Mouse (Mus musculus) C2C12 (cell line): Measurements from ENCODE around the gene Cpox. TPM values are rescaled to one million over a fixed set of nuclear protein-coding genes. Genes with fewer than 3 reads are reported as not detected.

Experiments
- H3K27me3 ChIP-seq: one replicate; pipeline ENCODE4 v1.6.1; 2011; ENCODE audit not compliant: control insufficient read depth, insufficient read depth, insufficient read length
- H3K36me3 ChIP-seq: one replicate; pipeline ENCODE4 v1.6.1; 2011; ENCODE audit not compliant: control insufficient read depth, insufficient read depth
- H3K4me3 ChIP-seq: one replicate; pipeline ENCODE4 v1.5.1; 2011; ENCODE audit warnings: mild to moderate bottlenecking, control low read depth; ENCODE audit not compliant: poor library complexity, insufficient read depth, severe bottlenecking
- H3K79me2 ChIP-seq: one replicate; pipeline ENCODE4 v1.6.1; 2011; ENCODE audit not compliant: control insufficient read depth, insufficient read depth
- H3K79me3 ChIP-seq: one replicate; pipeline ENCODE4 v1.6.1; 2011; ENCODE audit warnings: low read depth, control low read depth
- H3ac ChIP-seq: one replicate; pipeline ENCODE3; 2011; ENCODE audit warnings: low read depth; ENCODE audit not compliant: control insufficient read depth, insufficient read length
- CEBPB ChIP-seq: IDR thresholded peaks from one replicate; pipeline ENCODE4 v1.6.1; 2011; ENCODE audit warnings: low read depth, mild to moderate bottlenecking, control low read depth, moderate library complexity
- CTCF ChIP-seq: IDR thresholded peaks from one replicate; pipeline ENCODE4 v1.5.1; 2011; ENCODE audit not compliant: control insufficient read depth, insufficient read depth, insufficient read length
- FOSL1 ChIP-seq: IDR thresholded peaks from one replicate; pipeline ENCODE4 v1.8.0; 2011; ENCODE audit warnings: mild to moderate bottlenecking, low read length; ENCODE audit not compliant: poor library complexity, insufficient read depth, severe bottlenecking
- MAX ChIP-seq: IDR thresholded peaks from one replicate; pipeline ENCODE4 v1.6.1; 2011; ENCODE audit warnings: mild to moderate bottlenecking, control low read depth
- MYOD1 ChIP-seq: IDR thresholded peaks from one replicate; pipeline ENCODE4 v1.6.1; 2011; ENCODE audit warnings: low read depth; ENCODE audit not compliant: control insufficient read depth, insufficient read length
- MYOG ChIP-seq: IDR thresholded peaks from one replicate; pipeline ENCODE4 v1.6.1; 2011; ENCODE audit not compliant: control insufficient read depth, insufficient read length; ENCODE audit errors: extremely low read depth
- USF1 ChIP-seq: IDR thresholded peaks from one replicate; pipeline ENCODE4 v1.6.1; 2011; ENCODE audit warnings: low read depth, mild to moderate bottlenecking, control low read depth, moderate library complexity
- polyA plus RNA-seq: library from polyadenylated mRNA; unstranded; fragments of >200 nt; fragmentation: generic; extraction: Trizol; gene quantifications from one replicate; pipeline ENCODE4 v1.2.1, GENCODE M21; 2012; ENCODE audit warnings: missing spikeins

Cpox gene
- polyA plus RNA-seq, 1 experiment = 9.8 TPM

GRCm38 (mm10) chr16:58727477-58728131, 57.5 kb downstream of the Cpox start, which contains the start of gene Cldnd1:
Cldnd1 (plus strand) TSS chr16:58727910.
- no peaks in the 10 kb centered on the region for H3K27me3 ChIP-seq
- no peak for TF ChIP-seq FOSL1
- TF ChIP-seq USF1 = no peak
- TF ChIP-seq MYOG = no peak
- no peak for TF ChIP-seq CEBPB
- no peak for TF ChIP-seq MYOD1
- TF ChIP-seq CTCF = no peak
- no peak for TF ChIP-seq MAX
- H3K79me2 ChIP-seq = peaks cover 20% of the 10 kb centered on the region
- H3K4me3 ChIP-seq = peak within 1 kb of the TSS; percentile 71
- H3ac ChIP-seq = peak within 1 kb of the TSS; percentile 70
- peaks cover 33% of the 10 kb centered on the region for H3K36me3 ChIP-seq
- peaks cover 15% of the 10 kb centered on the region for H3K79me3 ChIP-seq

DNA sequence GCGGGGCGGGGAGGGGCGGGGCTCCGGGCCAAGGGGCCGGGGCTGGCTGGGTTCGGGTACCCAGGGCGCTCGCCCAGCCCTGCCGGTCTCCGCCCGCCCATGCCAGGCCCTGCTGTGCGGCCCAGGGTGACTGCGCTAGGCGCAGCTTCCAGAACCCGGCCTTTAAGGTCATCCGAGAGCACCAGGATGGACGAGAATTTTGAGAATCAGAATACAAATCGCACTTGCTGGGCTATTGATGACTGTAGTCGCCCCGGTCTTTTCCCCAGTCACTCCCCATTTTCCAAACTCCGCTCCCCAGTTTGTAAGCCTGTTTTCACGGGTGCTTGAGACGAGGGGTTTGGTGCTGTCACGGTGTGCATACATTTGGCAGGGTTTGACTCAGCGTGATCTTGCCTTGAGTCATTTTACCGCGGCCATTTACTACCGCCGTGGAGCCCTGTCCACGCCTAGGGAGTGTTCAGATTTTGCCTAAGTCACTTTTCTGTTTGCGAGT, 58.1 kb downstream of the Cpox start:
- Histone ChIP-seq H3ac (peak overlapping the region; percentile 70), H3K79me2 (peaks cover 20% of the 10 kb centered on the region), H3K27me3 (no peaks in the 10 kb centered on the region), H3K79me3 (peaks cover 15% of the 10 kb centered on the region), H3K4me3 (peak overlapping the region; percentile 71), H3K36me3 (peaks cover 39% of the 10 kb centered on the region)
- no peak for TF ChIP-seq MYOG
- TF ChIP-seq FOSL1 = no peak
- TF ChIP-seq USF1 = no peak
- TF ChIP-seq MYOD1 = no peak
- TF ChIP-seq CEBPB = no peak
- no peak for TF ChIP-seq MAX
- TF ChIP-seq CTCF = no peak

GRCm38 (mm10) chr16:58738205-58738604, 68.1 kb downstream of the Cpox start:
- H3ac ChIP-seq = no peak overlapping the region
- H3K4me3 ChIP-seq = no peak overlapping the region
- TF ChIP-seq CTCF (no peak), MAX (no peak), FOSL1 (no peak), USF1 (no peak), CEBPB (no peak), MYOD1 (no peak), MYOG (no peak)
- no peaks in the 10 kb centered on the region for H3K27me3 ChIP-seq
- H3K79me3 ChIP-seq = no peaks in the 10 kb centered on the region
- no peaks in the 10 kb centered on the region for H3K79me2 ChIP-seq
- peaks cover 25% of the 10 kb centered on the region for H3K36me3 ChIP-seq

GRCm38 (mm10) chr16:58738800-58739199, 68.7 kb downstream of the Cpox start:
- TF ChIP-seq MAX = no peak
- TF ChIP-seq FOSL1 = no peak
- no peak for TF ChIP-seq CTCF
- no peak for TF ChIP-seq USF1
- no peak for TF ChIP-seq MYOD1
- no peak for TF ChIP-seq CEBPB
- TF ChIP-seq MYOG = no peak
- Histone ChIP-seq H3K79me3 (no peaks in the 10 kb centered on the region), H3ac (no peak overlapping the region), H3K36me3 (peaks cover 19% of the 10 kb centered on the region), H3K79me2 (no peaks in the 10 kb centered on the region), H3K4me3 (no peak overlapping the region), H3K27me3 (no peaks in the 10 kb centered on the region)

GRCm38 (mm10) chr16:58740751-58741150, 70.7 kb downstream of the Cpox start:
- TF ChIP-seq MAX (no peak), MYOD1 (no peak), CTCF (no peak), MYOG (no peak), CEBPB (no peak), USF1 (no peak), FOSL1 (no peak)

More at GRCm38 (mm10) chr16:58740751-58741150, 70.7 kb downstream of the Cpox start:
- H3ac ChIP-seq = no peak overlapping the region
- no peaks in the 10 kb centered on the region for H3K79me2 ChIP-seq
- peaks cover 4% of the 10 kb centered on the region for H3K36me3 ChIP-seq
- no peaks in the 10 kb centered on the region for H3K27me3 ChIP-seq
- H3K79me3 ChIP-seq = no peaks in the 10 kb centered on the region
- H3K4me3 ChIP-seq = no peak overlapping the region
